Mouse (Mus musculus) liver, postnatal 0 days (tissue): ENCODE measurements around the gene Gak.

Experiments
- CTCF ChIP-seq: sonication (generic); IDR thresholded peaks from 2 replicates; pipeline ENCODE4 v1.5.1; 2016; ENCODE audit warnings: antibody characterized with exemption, low read depth
- EP300 ChIP-seq: IDR thresholded peaks from 2 replicates; pipeline ENCODE4 v1.6.1; 2016; ENCODE audit warnings: antibody characterized with exemption, low read depth, mild to moderate bottlenecking

GRCm38 (mm10) chr5:108655891-108656650, 26.5 kb upstream of the Gak start:
- no peak for TF ChIP-seq CTCF
- TF ChIP-seq EP300: no peak
